Mouse (Mus musculus): ENCODE measurements around the gene Cdk6.

DNA sequence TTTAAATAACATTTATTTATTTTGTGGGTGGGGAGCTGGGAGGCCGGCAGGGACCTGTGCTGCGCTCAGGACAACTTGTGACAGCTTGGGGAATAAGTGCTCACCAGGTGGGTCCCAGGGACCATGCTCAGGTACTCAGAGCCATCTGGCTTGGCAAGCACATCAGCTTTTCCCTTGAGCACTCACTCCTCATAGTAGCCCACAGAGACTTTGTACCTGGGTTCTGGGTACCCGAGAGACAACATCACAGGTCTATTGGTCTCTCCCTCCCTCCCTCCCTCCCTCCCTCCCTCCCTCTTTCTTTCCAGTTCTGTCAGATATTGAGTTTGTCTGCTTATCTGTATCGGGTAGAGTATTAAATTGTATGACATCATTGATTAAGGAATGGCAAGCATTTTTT, 38.0 kb downstream of the Cdk6 start:
- TF ChIP-seq E2F4 (IDR thresholded peaks at IDR 0.05; ENCODE audit: insufficient replicate concordance, low read depth, low read length) (no peak), SIN3A (IDR thresholded peaks at IDR 0.05; ENCODE audit: low read length) (no peak), MAFK (IDR thresholded peaks at IDR 0.05; ENCODE audit: insufficient replicate concordance, low read length) (no peak), CTCF (conservative IDR thresholded peaks at IDR 0.05 in 1 of 2, IDR thresholded peaks at IDR 0.05 in 1 of 2; ENCODE audit: low read depth in 2 of 2, low read length in 2 of 2) (no peak), ELF1 (IDR thresholded peaks at IDR 0.05; ENCODE audit: low read depth, low read length) (no peak), MEF2A (IDR thresholded peaks at IDR 0.05; ENCODE audit: borderline replicate concordance, low read depth, low read length) (no peak)

Measured in CH12.LX (cell line).